Mouse (Mus musculus): ENCODE data around the gene Rnf223.

- TF ChIP-seq MAFK (IDR thresholded peaks at IDR 0.05; ENCODE audit: insufficient replicate concordance, low read length) (no peak), CTCF (conservative IDR thresholded peaks at IDR 0.05 in 1 of 2, IDR thresholded peaks at IDR 0.05 in 1 of 2; ENCODE audit: low read depth in 2 of 2, low read length in 2 of 2) (no peak), POLR2A (IDR thresholded peaks at IDR 0.05; ENCODE audit: low read depth, low read length) (no peak), ZNF384 (IDR thresholded peaks at IDR 0.05; ENCODE audit: low read depth, low read length) (no peak)
These were observed 29.8 kb upstream of the Rnf223 start for GRCm38 (mm10) chr4:156100501-156100900.
